Comparison of ENCODE assay signal across 24 mouse cellular contexts in genomic region chr15:10680514-10680913, GRCm38 (mm10). TPM values are rescaled to one million over a fixed set of nuclear protein-coding genes. Genes with fewer than 3 reads are reported as not detected.
A peak's percentile ranks its signal among the peaks of the same experiment; 100 is the strongest.
DNase-seq lines count a peak whose midpoint lies in the region; ATAC-seq and TF ChIP-seq lines count a peak whose summit lies in the region.
"Had no signal": no experiment of that assay in that cellular context is flagged by ENCODE, and none has a peak within 500 bp of the region (broad histone marks: within the 10 kb centered on the region; RNA-seq: fewer than 3 reads in every experiment).

No protein-coding gene starts in this region.

- no peaks in the 10 kb centered on the region for H3K9me3 ChIP-seq in forebrain, embryonic 16.5 days (ENCODE audit: control insufficient read depth, low read length)
- no peaks in the 10 kb centered on the region for H3K9me3 ChIP-seq in forebrain, embryonic 12.5 days
- H3K9me3 ChIP-seq in limb, embryonic 15.5 days, result no peaks in the 10 kb centered on the region
- H3K9me3 ChIP-seq in limb, embryonic 10.5 days (replicated peaks), result no peaks in the 10 kb centered on the region
- H3K9me3 ChIP-seq in midbrain, embryonic 10.5 days (replicated peaks), result no peaks in the 10 kb centered on the region
- H3K9me3 ChIP-seq: heart, embryonic 12.5 days; heart, embryonic 15.5 days; hindbrain, embryonic 10.5 days; hindbrain, embryonic 13.5 days; intestine, embryonic 15.5 days had no signal

- no peak overlapping the region for H3K4me3 ChIP-seq in forebrain, embryonic 16.5 days (replicated peaks; ENCODE audit: low read length)
- no peak overlapping the region for H3K4me3 ChIP-seq in forebrain, embryonic 12.5 days (replicated peaks)
- no peak overlapping the region for H3K4me3 ChIP-seq in limb, embryonic 15.5 days
- H3K4me3 ChIP-seq in limb, embryonic 10.5 days, result no peak overlapping the region
- no peak overlapping the region for H3K4me3 ChIP-seq in embryonic fibroblast, embryonic 13.5 days (ENCODE audit: insufficient read depth, low read length)
- no peak overlapping the region for H3K4me3 ChIP-seq in midbrain, embryonic 10.5 days
- H3K4me3 ChIP-seq: heart, embryonic 12.5 days; heart, embryonic 15.5 days; hindbrain, embryonic 10.5 days; hindbrain, embryonic 13.5 days; intestine, embryonic 15.5 days had no signal

- H3K4me1 ChIP-seq in forebrain, embryonic 16.5 days (replicated peaks; ENCODE audit: control insufficient read depth, insufficient read depth, low read length), result peaks cover 15% of the 10 kb centered on the region
- H3K4me1 ChIP-seq in forebrain, embryonic 12.5 days, result peaks cover 8% of the 10 kb centered on the region; the same call in 1 of the 2 replicates
- peaks cover 46% of the 10 kb centered on the region for H3K4me1 ChIP-seq in limb, embryonic 15.5 days
- peaks cover 37% of the 10 kb centered on the region for H3K4me1 ChIP-seq in limb, embryonic 10.5 days
- peaks cover 29% of the 10 kb centered on the region for H3K4me1 ChIP-seq in embryonic fibroblast, embryonic 13.5 days (ENCODE audit: control insufficient read depth, insufficient read depth, low read length)
- no peaks in the 10 kb centered on the region for H3K4me1 ChIP-seq in midbrain, embryonic 10.5 days

- no peaks in the 10 kb centered on the region for H3K27me3 ChIP-seq in forebrain, embryonic 16.5 days (replicated peaks; ENCODE audit: control insufficient read depth, insufficient read depth, low read length)
- no peaks in the 10 kb centered on the region for H3K27me3 ChIP-seq in forebrain, embryonic 12.5 days
- no peaks in the 10 kb centered on the region for H3K27me3 ChIP-seq in limb, embryonic 15.5 days
- no peaks in the 10 kb centered on the region for H3K27me3 ChIP-seq in limb, embryonic 10.5 days (ENCODE audit: low read depth, poor library complexity, severe bottlenecking)
- H3K27me3 ChIP-seq in midbrain, embryonic 10.5 days (ENCODE audit: low read depth, poor library complexity, severe bottlenecking), result no peaks in the 10 kb centered on the region
- H3K27me3 ChIP-seq: heart, embryonic 15.5 days; hindbrain, embryonic 13.5 days; intestine, embryonic 15.5 days had no signal

- no peak for TF ChIP-seq POLR2A in embryonic fibroblast, embryonic 13.5 days (IDR thresholded peaks at IDR 0.05; ENCODE audit: low read depth, low read length)

- no peak overlapping the region for H3K4me2 ChIP-seq in forebrain, embryonic 16.5 days (ENCODE audit: low read length)
- no peak overlapping the region for H3K4me2 ChIP-seq in forebrain, embryonic 12.5 days
- no peak overlapping the region for H3K4me2 ChIP-seq in limb, embryonic 15.5 days
- H3K4me2 ChIP-seq: heart, embryonic 12.5 days; heart, embryonic 15.5 days; hindbrain, embryonic 13.5 days; intestine, embryonic 15.5 days had no signal

- DNase-seq in limb, embryonic 10.5 days (ENCODE audit: low spot score), result no peak
- no peak for DNase-seq in midbrain, embryonic 10.5 days (ENCODE audit: low spot score)
- DNase-seq: adrenal gland, adult 2 months; adrenal gland, postnatal 14 days; cerebellum, adult 11-12 months; cerebellum, adult 8-10 months; cerebellum, postnatal 10 days; cerebellum, postnatal 36 days; embryo, embryonic 11 days; gastrocnemius, postnatal 25 days; heart, adult 18-20 months; heart, postnatal 10 days; heart, postnatal 36 days; kidney, adult 18-20 months had no signal

- WGBS in forebrain, embryonic 16.5 days, result 80% methylated on average over 5 of the region's 5 CpGs
- 90% methylated on average over 5 of the region's 5 CpGs for WGBS in forebrain, embryonic 12.5 days
- 68% methylated on average over 5 of the region's 5 CpGs for WGBS in limb, embryonic 15.5 days
- 93% methylated on average over 5 of the region's 5 CpGs for WGBS in limb, embryonic 10.5 days
- 96% methylated on average over 5 of the region's 5 CpGs for WGBS in midbrain, embryonic 10.5 days

- peak; percentile 55; the same call in 1 of the 2 replicates for ATAC-seq in forebrain, embryonic 16.5 days
- ATAC-seq in forebrain, embryonic 12.5 days (ENCODE audit: low FRiP score), result no peak
- ATAC-seq in limb, embryonic 15.5 days (ENCODE audit: insufficient number of reproducible peaks, low FRiP score, low TSS enrichment, low read depth), result no peak
- ATAC-seq: hindbrain, embryonic 16.5 days; intestine, embryonic 15.5 days had no signal

- H3K9ac ChIP-seq in forebrain, embryonic 16.5 days (replicated peaks; ENCODE audit: low read depth, low read length), result no peak overlapping the region
- no peak overlapping the region for H3K9ac ChIP-seq in forebrain, embryonic 12.5 days
- H3K9ac ChIP-seq in limb, embryonic 15.5 days, result no peak overlapping the region
- H3K9ac ChIP-seq: heart, embryonic 12.5 days; heart, embryonic 15.5 days; hindbrain, embryonic 13.5 days; intestine, embryonic 15.5 days had no signal

- peak overlapping the region; percentile 73 for H3K27ac ChIP-seq in forebrain, embryonic 16.5 days (ENCODE audit: low read length)
- no peak overlapping the region for H3K27ac ChIP-seq in forebrain, embryonic 12.5 days
- H3K27ac ChIP-seq in limb, embryonic 15.5 days, result peak overlapping the region; percentile 64; the same call in 1 of the 2 replicates
- no peak overlapping the region for H3K27ac ChIP-seq in limb, embryonic 10.5 days
- H3K27ac ChIP-seq in embryonic fibroblast, embryonic 13.5 days (ENCODE audit: insufficient read depth, low read length), result peak overlapping the region; percentile 43
- no peak overlapping the region for H3K27ac ChIP-seq in midbrain, embryonic 10.5 days (replicated peaks)
- H3K27ac ChIP-seq: heart, embryonic 15.5 days; hindbrain, embryonic 10.5 days; hindbrain, embryonic 13.5 days; intestine, embryonic 15.5 days had no signal

- no peak for TF ChIP-seq CTCF in embryonic fibroblast, embryonic 13.5 days (IDR thresholded peaks at IDR 0.05; ENCODE audit: borderline replicate concordance, insufficient read depth, low read length)

- H3K36me3 ChIP-seq in forebrain, embryonic 16.5 days (ENCODE audit: control insufficient read depth, insufficient read depth), result no peaks in the 10 kb centered on the region
- no peaks in the 10 kb centered on the region for H3K36me3 ChIP-seq in forebrain, embryonic 12.5 days (replicated peaks)
- no peaks in the 10 kb centered on the region for H3K36me3 ChIP-seq in limb, embryonic 15.5 days
- peaks cover 21% of the 10 kb centered on the region; the same call in 1 of the 2 replicates for H3K36me3 ChIP-seq in limb, embryonic 10.5 days
- peaks cover 28% of the 10 kb centered on the region for H3K36me3 ChIP-seq in midbrain, embryonic 10.5 days
- H3K36me3 ChIP-seq: heart, embryonic 12.5 days; heart, embryonic 15.5 days; hindbrain, embryonic 13.5 days; intestine, embryonic 15.5 days had no signal

RNA-seq across cellular contexts. Expression of gene Rai14, which starts 33.9 kb away (rescaled TPM):
- 33.3 and 40.0 TPM in 2 replicates for polyA plus RNA-seq in forebrain, embryonic 16.5 days (2015; fragmentation: Nextera tagmentation; extraction: Ambion mirVana)
- polyA plus RNA-seq in forebrain, embryonic 12.5 days (2016; fragmentation: Nextera tagmentation; extraction: Ambion mirVana), result 55.1 and 59.8 TPM in 2 replicates
- polyA plus RNA-seq in limb, embryonic 15.5 days (2015; fragmentation: Nextera tagmentation; extraction: Ambion mirVana), result 48.2 and 56.9 TPM in 2 replicates
- 50.5 and 64.8 TPM in 2 replicates for polyA plus RNA-seq in limb, embryonic 10.5 days (2016; fragmentation: Nextera tagmentation; extraction: Ambion mirVana)
- polyA plus RNA-seq in embryonic fibroblast, embryonic 13.5 days (2011; ENCODE audit: insufficient read length, low read depth, missing spikeins), result 134 and 136 TPM in 2 replicates
- polyA plus RNA-seq in midbrain, embryonic 10.5 days (2016; fragmentation: Nextera tagmentation; extraction: Ambion mirVana), result 63.5 and 73.5 TPM in 2 replicates

Comparison
In these comparisons a context has a peak if more than half of its experiments do, and no peak if none do; other contexts are left out.
1. H3K27ac ChIP-seq: peak in forebrain, embryonic 16.5 days (single experiment), limb, embryonic 15.5 days (single experiment) and embryonic fibroblast, embryonic 13.5 days (single experiment); none in forebrain, embryonic 12.5 days (single experiment), limb, embryonic 10.5 days (single experiment) and midbrain, embryonic 10.5 days (single experiment).